Mouse (Mus musculus): ENCODE results near the gene Snrpn. TPM values are rescaled to one million over a fixed set of nuclear protein-coding genes. Genes with fewer than 3 reads are reported as not detected.

Gene Snrpn
- 100 to 1,000 TPM; 771 to 847 (median 807) TPM for total RNA-seq (2022)

- DNase-seq (ENCODE audit: low spot score in 2 of 2): no peak
These were observed at the start of gene Snrpn for GRCm38 (mm10) chr7:60139742-60140480. Gene Snrpn, minus strand, starts transcription at chr7:60140219.

DNA sequence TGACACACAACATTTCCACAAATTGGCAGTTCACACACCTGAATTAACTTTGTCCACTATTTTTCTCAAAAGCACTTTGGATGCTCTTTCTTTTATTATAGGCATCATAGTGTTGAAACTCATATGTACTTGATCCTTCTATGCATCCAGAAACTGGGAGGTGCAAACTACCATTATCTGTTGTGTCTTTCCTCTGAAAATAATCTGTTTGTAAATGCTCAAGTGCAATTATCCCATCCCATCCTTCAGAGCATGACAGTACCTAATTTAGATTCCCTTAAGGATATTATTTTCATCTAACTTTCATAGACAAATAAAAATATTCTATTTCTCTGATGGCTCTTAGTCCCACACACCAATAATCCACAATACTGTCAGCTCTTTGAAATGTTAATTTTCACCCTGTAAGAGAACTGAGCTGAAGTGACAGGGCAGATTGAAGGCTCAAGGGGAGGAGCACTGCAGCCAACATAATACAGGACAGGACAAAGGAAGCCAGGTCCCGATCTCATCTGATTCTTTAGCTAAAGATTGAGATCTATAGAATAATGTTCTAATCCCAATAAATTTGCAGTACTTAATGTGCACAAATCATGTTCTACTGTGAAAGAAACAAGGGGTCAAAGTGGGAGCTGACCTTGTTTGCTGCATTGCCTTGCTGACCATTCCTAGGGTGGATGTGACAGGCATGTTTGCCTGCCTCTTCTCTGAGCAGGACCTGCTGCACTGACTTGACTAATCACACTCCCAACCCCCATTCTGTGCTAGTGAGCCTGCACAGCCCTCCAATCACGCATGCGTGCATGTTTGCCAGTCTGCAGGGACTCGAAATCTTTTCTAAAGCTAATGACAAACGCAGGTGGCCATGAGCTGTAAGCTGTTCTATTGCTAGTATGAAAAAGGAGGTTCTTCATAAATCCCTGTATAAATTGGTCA, 30.5 kb upstream of the Snrpn start:
- DNase-seq (ENCODE audit: low spot score in 2 of 2): peak; percentile 26 to 57

- DNase-seq (ENCODE audit: low spot score in 2 of 2): no peak
These were observed 14.7 kb downstream of the Snrpn start for GRCm38 (mm10) chr7:60125332-60125731.

- DNase-seq (ENCODE audit: low spot score in 2 of 2): peak; percentile 4 to 9
These were observed 16.9 kb downstream of the Snrpn start for GRCm38 (mm10) chr7:60123086-60123624.

- no peak for DNase-seq (ENCODE audit: low spot score in 2 of 2)
These were observed 17.5 kb downstream of the Snrpn start for GRCm38 (mm10) chr7:60122434-60123085.

- DNase-seq (ENCODE audit: low spot score in 2 of 2): peak; percentile 3 to 12
These were observed 42.7 kb downstream of the Snrpn start for GRCm38 (mm10) chr7:60097154-60097859.

DNA sequence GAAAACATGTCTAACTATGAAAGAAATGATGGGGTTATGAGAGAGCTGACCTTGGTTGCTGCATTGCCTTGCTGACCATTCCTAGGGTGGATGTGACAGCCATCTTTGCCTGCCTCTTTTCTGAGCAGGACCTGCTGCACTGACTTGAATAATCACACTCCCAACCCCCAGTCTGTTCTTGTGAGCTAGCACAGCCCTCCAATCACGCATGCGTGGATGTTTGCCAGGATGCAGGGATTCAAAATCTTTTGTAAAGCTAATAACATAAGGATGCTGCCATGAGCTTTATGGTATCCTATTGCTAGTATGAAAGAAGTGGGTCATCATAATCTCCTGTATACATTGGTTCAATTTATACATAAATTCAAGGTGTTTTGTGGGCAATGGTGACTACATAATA, 63.7 kb downstream of the Snrpn start:
- no peak for DNase-seq (ENCODE audit: low spot score in 2 of 2)

DNA sequence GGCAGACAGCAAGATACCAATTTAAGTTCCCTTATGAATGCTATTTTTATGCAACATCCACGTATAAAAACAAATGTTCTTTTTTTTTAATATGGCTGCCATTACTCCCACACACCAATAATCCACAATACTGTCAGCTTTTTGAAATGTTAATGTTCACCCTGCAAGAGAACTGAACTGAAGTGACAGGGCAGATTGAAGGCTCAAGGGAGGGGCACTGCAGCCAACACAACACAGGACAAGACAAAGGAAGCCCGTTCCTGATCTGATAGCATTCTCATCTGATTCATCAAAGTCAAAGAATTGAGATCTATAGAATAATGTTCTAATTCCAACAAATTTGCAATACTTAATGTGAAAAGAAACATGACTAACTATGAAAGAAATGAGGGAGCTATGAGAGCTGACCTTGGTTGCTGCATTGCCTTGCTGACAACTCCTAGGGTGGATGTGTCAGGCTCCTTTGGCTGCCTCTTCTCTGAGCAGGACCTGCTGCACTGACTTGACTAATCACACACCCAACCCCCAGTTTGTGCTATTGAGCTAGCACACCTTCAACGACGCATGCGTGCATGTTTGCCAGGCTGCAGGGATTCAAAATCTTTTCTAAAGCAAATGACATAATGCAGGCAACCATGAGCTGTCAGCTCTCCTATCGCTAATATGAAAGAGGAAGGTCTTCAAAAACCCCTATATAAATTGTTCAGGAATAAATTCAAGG, 92.4 kb downstream of the Snrpn start:
- peak; percentile 66 to 69 for DNase-seq (ENCODE audit: low spot score in 2 of 2)

- DNase-seq (ENCODE audit: low spot score in 2 of 2): no peak
These were observed 126.8 kb downstream of the Snrpn start for GRCm38 (mm10) chr7:60013186-60013585.

GRCm38 (mm10) chr7:60007727-60008360, 132.2 kb downstream of the Snrpn start:
- DNase-seq (ENCODE audit: low spot score in 2 of 2): no peak

DNA sequence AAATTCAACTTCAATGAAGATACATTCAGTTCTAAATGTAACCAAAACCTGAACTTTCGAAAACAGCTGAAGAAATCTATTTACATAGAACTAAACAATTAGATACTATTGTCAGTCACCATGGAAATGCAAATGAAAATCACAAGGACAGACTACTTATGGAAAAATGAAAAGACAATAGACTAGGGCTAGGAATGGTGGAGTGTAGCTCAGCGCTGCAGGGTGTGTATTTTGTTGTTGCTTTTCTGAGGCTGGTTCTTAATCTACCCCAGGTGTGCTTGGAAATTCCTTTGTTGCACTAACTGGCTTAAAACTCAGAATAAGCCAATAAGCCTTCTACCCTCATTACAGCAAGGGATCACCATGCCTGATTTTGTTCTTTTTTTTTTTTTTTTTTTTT, 133.8 kb downstream of the Snrpn start:
- DNase-seq (ENCODE audit: low spot score in 2 of 2): no peak

- DNase-seq (ENCODE audit: low spot score in 2 of 2): peak; percentile 72 to 85
These were observed 135.3 kb downstream of the Snrpn start, which contains the start of the genes Snurf and Gm38393 for GRCm38 (mm10) chr7:60004606-60005330. Gene Snurf, minus strand, starts transcription at chr7:60005049. Gene Gm38393, minus strand, starts transcription at chr7:60005064.

DNA sequence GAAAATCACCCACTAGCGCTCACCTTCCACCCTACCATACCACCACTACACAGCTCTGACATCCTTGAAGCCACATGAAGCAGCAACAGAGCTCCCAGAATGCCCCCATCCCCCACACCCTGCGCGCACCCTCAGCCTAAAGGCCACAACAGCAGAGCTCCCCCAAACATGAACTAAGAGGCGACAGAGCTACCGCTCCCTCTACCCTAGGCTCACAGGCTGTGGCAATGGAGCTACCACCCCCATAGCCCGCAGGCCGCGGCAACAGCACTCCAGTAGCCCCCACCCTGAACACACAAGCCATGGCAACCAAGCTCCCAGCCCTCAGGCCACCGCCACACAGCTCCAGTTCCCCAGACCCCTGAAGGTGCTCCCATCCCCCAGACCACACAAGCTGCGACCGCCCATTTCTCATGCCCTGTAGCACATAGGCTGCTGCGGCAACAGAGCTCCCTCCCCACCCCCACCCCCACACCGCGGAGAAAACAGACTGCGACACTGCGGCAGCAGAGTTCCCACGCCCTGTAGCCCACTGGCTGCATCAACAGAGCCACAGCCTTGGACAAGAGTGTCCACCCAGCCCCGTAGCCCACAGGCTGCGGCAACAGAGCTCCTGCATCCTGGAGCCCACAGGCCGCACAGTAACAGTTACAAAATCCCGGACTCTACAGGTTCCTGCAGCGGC, 136.0 kb downstream of the Snrpn start:
- peak; percentile 23 to 32 for DNase-seq (ENCODE audit: low spot score in 2 of 2)

- DNase-seq (ENCODE audit: low spot score in 2 of 2): peak; percentile 16 to 24
These were observed 136.8 kb downstream of the Snrpn start for GRCm38 (mm10) chr7:60003006-60003865.

- DNase-seq (ENCODE audit: low spot score in 2 of 2): no peak
These were observed 161.4 kb downstream of the Snrpn start for GRCm38 (mm10) chr7:59978646-59979045.
